Mouse (Mus musculus) kidney, embryonic 16.5 days (tissue): ENCODE data around the gene Dusp15. TPM values are rescaled to one million over a fixed set of nuclear protein-coding genes. Genes with fewer than 3 reads are reported as not detected.

Experiments
- ATAC-seq: fragments of 200-750 bp; cut with Nextera tagmentation; 2 replicates; pipeline ENCODE4 v1.8.0; 2017; ENCODE audit warnings: moderate TSS enrichment; ENCODE audit not compliant: low FRiP score, low TSS enrichment
- H3K27ac ChIP-seq: fragments of 300-500 bp; sonication (generic); 2 replicates; pipeline ENCODE4 v1.5.1; 2014; ENCODE audit warnings: low read length
- H3K27me3 ChIP-seq: fragments of 300-500 bp; sonication (generic); 2 replicates; pipeline ENCODE4 v1.6.1; 2014; ENCODE audit warnings: low read length, control low read depth, mixed read lengths; ENCODE audit not compliant: insufficient read depth
- H3K36me3 ChIP-seq: fragments of 300-500 bp; sonication (generic); 2 replicates; pipeline ENCODE4 v1.6.1; 2014; ENCODE audit warnings: low read length, control low read depth, mixed read lengths; ENCODE audit not compliant: insufficient read depth
- H3K4me1 ChIP-seq: fragments of 300-500 bp; sonication (generic); 2 replicates; pipeline ENCODE4 v1.6.1; 2014; ENCODE audit warnings: low read length, control low read depth, mixed read lengths; ENCODE audit not compliant: insufficient read depth
- H3K4me2 ChIP-seq: fragments of 300-500 bp; sonication (generic); replicated peaks from 2 replicates; pipeline ENCODE4 v1.6.1; 2014; ENCODE audit warnings: low read depth, low read length
- H3K4me3 ChIP-seq: fragments of 300-500 bp; sonication (generic); 2 replicates; pipeline ENCODE4 v1.5.1; 2014; ENCODE audit warnings: mild to moderate bottlenecking, low read length
- H3K9ac ChIP-seq: fragments of 300-500 bp; sonication (generic); replicated peaks from 2 replicates; pipeline ENCODE4 v1.6.1; 2014; ENCODE audit warnings: low read length
- H3K9me3 ChIP-seq: fragments of 300-500 bp; sonication (generic); 2 replicates; pipeline ENCODE4 v1.6.1; 2016; ENCODE audit warnings: low read length, control low read depth
- WGBS: fragments of 180-500 bp; shearing (Covaris S2); extraction: QIAGEN DNeasy Blood & Tissue Kit; methylation state at CpG from one replicate; pipeline ENCODE4 v1.1.7; 2014; 5-methylcytosine and 5-hydroxymethylcytosine counted together
- polyA plus RNA-seq: library from polyadenylated mRNA; unstranded; fragments of >200 nt; fragmentation: Nextera tagmentation; extraction: Ambion mirVana; gene quantifications from 2 replicates; pipeline ENCODE4 v1.2.1, GENCODE M21; 2015

Dusp15 gene
- polyA plus RNA-seq, result 3.1 TPM in 2 replicates

DNA sequence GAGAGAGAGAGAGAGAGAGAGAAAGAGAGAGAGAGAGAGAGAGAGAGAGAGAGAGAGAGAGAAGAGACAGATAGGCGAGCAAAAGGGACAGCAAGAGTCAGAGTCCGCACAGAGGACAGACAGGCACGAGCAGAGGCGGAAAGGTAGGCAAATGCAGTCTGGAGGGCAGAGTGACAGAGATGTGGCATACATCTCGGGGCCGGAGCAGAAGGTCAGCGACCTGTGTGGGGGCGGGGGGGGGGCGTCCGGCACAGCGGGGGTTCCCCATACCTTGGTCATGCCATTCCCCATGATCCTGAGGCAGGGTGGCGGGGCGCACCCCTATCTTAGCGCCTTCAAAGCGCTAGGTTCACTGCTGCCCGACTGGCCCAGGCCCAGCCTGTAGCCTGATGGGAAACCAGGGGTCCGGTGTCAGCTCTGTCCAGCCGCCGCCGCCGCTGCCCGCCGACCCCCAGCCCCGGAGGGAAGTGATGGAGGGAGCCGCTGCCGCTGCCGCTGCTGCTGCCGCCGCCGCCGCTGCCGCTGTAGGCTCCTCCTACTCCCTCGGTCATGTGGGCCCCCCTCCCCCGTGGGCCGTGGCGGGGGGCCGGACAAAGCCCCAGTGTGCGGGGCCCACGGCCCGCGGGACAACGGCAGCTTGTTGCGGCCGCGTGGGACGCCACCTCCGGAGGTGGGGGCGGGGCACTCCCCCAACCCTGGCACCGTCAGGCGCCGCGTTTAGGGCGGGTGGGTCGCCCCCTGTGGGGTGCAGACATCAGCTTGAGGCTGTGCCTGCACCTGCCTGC, at the start of gene Dusp15:
TSS of gene Dusp15 (minus strand) at position 634 of the 785 bp plus-strand sequence.
- Histone ChIP-seq H3K4me1 (peaks cover 6% of the 10 kb centered on the region; the same call in 1 of the 2 replicates), H3K4me2 (peak within 1 kb of the TSS; percentile 90), H3K27ac (no peak within 1 kb of the TSS; the same call in 1 of the 2 replicates), H3K36me3 (no peaks in the 10 kb centered on the region), H3K9me3 (no peaks in the 10 kb centered on the region), H3K4me3 (peak within 1 kb of the TSS; percentile 60), H3K27me3 (peaks cover 35% of the 10 kb centered on the region), H3K9ac (peak within 1 kb of the TSS; percentile 67)
- ATAC-seq, result peak; percentile 49; the same call in 1 of the 2 replicates
- WGBS, result under 1% methylated on average over 40 of the region's 54 CpGs

DNA sequence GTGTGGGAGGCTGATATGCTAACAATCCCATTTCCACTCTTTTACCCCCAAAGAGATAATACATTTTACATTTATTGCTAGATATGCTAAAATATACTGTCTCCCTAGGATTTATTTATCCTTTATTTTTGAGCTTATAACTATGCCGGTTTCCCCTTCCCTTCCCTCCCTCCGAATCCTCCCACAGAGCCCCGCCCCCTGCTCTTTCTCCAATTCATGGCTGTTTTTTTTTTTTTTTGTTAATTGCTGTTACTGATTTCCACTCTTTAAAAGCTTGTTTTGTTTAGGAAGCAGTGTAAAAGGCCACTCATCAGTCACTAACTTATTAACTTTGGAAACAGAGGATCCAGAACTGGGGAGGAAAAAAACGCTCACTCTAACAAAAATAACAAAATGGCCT, 45.5 kb upstream of the Dusp15 start:
- WGBS, result 41% methylated on average over 4 of the region's 4 CpGs
- Histone ChIP-seq H3K27ac (no peak overlapping the region), H3K4me2 (no peak overlapping the region), H3K4me3 (no peak overlapping the region), H3K27me3 (no peaks in the 10 kb centered on the region), H3K36me3 (no peaks in the 10 kb centered on the region), H3K4me1 (no peaks in the 10 kb centered on the region), H3K9me3 (no peaks in the 10 kb centered on the region), H3K9ac (no peak overlapping the region)
- ATAC-seq, result no peak

DNA sequence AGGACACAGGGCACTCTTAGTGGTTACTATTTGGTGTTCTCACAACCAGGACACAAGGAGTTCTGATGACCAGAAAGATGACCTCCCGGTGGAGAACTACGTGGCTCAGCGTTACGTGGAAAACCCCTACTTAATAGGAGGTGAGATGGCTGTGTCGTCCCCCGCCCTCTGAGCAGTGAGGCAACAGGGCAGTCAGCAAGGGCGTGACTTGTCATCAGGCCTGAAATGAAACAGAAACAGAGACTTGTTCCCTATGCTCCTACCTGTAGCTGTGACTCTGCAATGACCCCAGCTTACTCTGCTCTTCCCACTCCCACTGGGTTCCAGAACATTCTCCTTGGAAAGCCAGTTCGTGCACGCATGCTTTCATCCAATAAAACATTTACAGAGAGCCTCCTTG, 40.0 kb upstream of the Dusp15 start:
- no peak overlapping the region for H3K4me2 ChIP-seq
- no peaks in the 10 kb centered on the region for H3K36me3 ChIP-seq
- no peaks in the 10 kb centered on the region for H3K9me3 ChIP-seq
- ATAC-seq, result no peak
- no peak overlapping the region for H3K4me3 ChIP-seq
- H3K9ac ChIP-seq, result no peak overlapping the region
- WGBS, result 79% methylated on average over 9 of the region's 9 CpGs
- H3K27ac ChIP-seq, result no peak overlapping the region
- no peaks in the 10 kb centered on the region for H3K4me1 ChIP-seq
- no peaks in the 10 kb centered on the region for H3K27me3 ChIP-seq

DNA sequence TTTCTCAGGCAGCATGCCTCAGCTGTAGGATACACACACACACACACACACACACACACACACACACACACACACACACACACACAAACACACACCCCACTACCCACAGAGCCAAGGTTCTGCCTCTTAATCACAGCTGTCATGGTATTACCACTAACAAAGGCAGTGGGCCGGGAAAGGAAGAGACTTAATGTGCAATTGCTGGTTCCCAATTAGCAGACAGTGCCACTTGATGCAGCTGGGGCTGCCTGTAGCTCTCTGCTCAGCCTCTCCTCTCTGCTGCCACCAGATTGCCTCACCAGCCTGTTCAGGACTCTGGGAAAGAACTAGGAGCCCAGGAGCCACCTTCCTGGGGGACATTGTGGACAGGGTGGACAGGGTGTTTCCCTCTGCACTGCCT, 34.1 kb upstream of the Dusp15 start:
- no peak overlapping the region for H3K4me3 ChIP-seq
- H3K4me1 ChIP-seq, result no peaks in the 10 kb centered on the region
- H3K36me3 ChIP-seq, result no peaks in the 10 kb centered on the region
- H3K4me2 ChIP-seq, result no peak overlapping the region
- no peaks in the 10 kb centered on the region for H3K27me3 ChIP-seq
- no peaks in the 10 kb centered on the region for H3K9me3 ChIP-seq
- H3K27ac ChIP-seq, result no peak overlapping the region
- no peak for ATAC-seq
- H3K9ac ChIP-seq, result no peak overlapping the region
- 11% methylated on average over 1 of the region's 1 CpGs for WGBS

DNA sequence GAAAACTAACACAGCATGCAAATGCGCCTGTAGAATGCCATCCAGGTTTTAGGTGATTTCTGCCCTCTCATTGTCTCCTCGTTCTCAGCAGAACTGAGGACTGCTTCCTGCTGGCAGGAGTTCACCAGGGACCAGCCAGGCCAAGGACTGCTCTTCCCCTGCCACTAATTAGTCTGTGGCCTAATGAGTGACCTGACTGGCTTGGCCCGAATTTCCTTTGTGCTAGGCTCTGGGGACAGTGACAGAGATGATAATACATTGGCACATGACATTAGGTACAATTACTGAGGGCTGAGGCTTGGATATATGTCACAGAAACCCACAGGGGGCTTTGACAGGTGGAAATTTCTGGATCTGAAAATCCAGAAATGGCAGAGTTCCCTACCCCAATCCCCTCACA, 25.5 kb upstream of the Dusp15 start:
- no peak for ATAC-seq
- Histone ChIP-seq H3K4me2 (no peak overlapping the region), H3K9ac (no peak overlapping the region), H3K27me3 (no peaks in the 10 kb centered on the region), H3K9me3 (0 out of 2 replicates have a peak, but pooled peaks cover 2% of the 10 kb centered on the region), H3K4me3 (no peak overlapping the region), H3K27ac (no peak overlapping the region), H3K4me1 (no peaks in the 10 kb centered on the region), H3K36me3 (no peaks in the 10 kb centered on the region)
- 65% methylated on average over 3 of the region's 3 CpGs for WGBS

DNA sequence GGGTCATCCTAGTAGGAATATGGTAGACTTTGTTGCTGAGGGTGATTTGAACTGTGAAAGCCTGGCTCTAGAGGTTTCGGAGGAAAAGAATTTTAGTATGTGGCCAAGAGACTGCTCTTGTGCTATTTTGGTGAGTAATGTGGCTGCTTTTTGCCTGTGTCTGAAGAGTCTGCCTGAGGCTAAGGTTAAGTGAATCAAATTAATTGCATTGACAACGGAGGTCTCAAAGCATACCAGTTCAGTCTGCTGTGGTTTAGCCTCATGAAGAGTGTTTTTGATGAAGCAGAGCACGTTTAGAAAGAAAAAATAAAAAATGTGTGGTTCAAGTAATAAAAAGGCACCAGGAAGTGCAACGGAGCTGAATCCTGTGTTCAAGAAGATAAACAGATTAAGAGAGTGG, 14.1 kb upstream of the Dusp15 start:
- Histone ChIP-seq H3K4me3 (no peak overlapping the region), H3K27me3 (no peaks in the 10 kb centered on the region)

DNA sequence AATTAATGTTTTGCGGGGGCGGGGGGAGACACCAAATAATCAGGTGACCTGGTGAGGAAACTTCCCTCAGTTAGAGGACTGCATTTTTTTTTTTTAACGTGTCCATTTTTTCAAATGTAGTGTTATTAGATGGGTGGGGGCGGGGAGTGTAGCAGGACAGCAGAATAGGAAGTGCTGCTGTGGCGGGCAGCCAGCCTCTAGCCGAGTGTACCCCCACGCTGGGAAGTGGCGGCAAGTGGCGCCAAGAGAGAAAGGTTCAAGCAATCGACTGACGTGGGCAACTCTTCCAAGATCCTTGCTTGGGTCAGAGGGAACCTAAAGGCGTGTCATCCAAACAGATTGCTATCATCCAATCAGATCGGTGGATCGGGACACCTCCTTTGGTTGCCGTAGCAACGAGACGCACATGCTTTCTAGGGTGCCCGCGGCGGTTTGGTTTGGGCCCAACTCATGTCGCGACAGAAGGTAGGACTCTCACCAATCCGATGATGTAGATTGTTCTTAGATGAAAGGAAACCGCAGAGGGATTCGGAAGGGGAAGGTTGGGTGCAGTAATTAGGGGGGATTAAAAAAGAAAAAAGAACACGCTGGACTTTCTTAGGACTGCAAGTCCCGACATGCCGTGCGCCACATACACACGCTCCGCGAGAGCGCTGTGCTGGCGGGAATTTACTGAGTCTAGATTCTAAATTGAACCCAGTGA, 10.7 kb upstream of the Dusp15 start, which contains the start of gene Ttll9:
TSS of gene Ttll9 (plus strand) at position 395 of the 703 bp plus-strand sequence.
- H3K4me3 ChIP-seq, result peak within 1 kb of the TSS; percentile 56
- H3K27ac ChIP-seq, result no peak within 1 kb of the TSS
- H3K36me3 ChIP-seq, result no peaks in the 10 kb centered on the region
- peak within 1 kb of the TSS; percentile 62 for H3K9ac ChIP-seq
- H3K4me1 ChIP-seq, result 0 out of 2 replicates have a peak, but pooled peaks cover 6% of the 10 kb centered on the region
- no peaks in the 10 kb centered on the region for H3K27me3 ChIP-seq
- WGBS, result under 1% methylated on average over 34 of the region's 34 CpGs
- peak within 1 kb of the TSS; percentile 87 for H3K4me2 ChIP-seq
- no peaks in the 10 kb centered on the region for H3K9me3 ChIP-seq
- ATAC-seq, result peak; percentile 90

More for the DNA sequence above, 14.1 kb upstream of the Dusp15 start:
- H3K36me3 ChIP-seq, result no peaks in the 10 kb centered on the region
- no peak for ATAC-seq
- no peaks in the 10 kb centered on the region for H3K9me3 ChIP-seq
- 0 out of 2 replicates have a peak, but pooled peaks cover 6% of the 10 kb centered on the region for H3K4me1 ChIP-seq
- H3K9ac ChIP-seq, result no peak overlapping the region
- no peak overlapping the region for H3K4me2 ChIP-seq
- WGBS, result 67% methylated on average over 4 of the region's 4 CpGs
- H3K27ac ChIP-seq, result no peak overlapping the region

DNA sequence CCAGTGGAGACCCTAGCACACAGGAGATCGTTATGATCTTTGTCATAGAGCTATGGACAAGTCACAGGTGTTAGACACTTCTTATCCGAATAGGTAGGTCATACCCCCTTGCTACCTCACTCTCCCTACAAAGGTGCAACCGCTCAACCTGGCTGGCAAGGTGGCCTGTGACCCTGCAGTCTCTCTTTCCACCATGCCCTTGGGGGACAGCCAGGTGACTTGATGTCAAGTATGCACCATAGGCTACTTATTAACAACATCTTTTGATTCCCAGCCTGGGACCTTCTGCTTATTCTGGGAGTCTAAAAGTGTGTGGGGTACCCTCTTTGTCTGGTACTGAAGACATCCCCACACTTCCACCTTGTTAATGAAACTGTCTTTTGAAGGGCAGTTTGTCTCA, 6.6 kb upstream of the Dusp15 start:
- Histone ChIP-seq H3K4me2 (no peak overlapping the region), H3K27ac (no peak overlapping the region), H3K4me3 (no peak overlapping the region), H3K36me3 (no peaks in the 10 kb centered on the region), H3K9ac (no peak overlapping the region), H3K4me1 (0 out of 2 replicates have a peak, but pooled peaks cover 5% of the 10 kb centered on the region), H3K9me3 (no peaks in the 10 kb centered on the region), H3K27me3 (peaks cover 5% of the 10 kb centered on the region; the same call in 1 of the 2 replicates)
- 77% methylated on average over 3 of the region's 3 CpGs for WGBS
- ATAC-seq, result no peak

DNA sequence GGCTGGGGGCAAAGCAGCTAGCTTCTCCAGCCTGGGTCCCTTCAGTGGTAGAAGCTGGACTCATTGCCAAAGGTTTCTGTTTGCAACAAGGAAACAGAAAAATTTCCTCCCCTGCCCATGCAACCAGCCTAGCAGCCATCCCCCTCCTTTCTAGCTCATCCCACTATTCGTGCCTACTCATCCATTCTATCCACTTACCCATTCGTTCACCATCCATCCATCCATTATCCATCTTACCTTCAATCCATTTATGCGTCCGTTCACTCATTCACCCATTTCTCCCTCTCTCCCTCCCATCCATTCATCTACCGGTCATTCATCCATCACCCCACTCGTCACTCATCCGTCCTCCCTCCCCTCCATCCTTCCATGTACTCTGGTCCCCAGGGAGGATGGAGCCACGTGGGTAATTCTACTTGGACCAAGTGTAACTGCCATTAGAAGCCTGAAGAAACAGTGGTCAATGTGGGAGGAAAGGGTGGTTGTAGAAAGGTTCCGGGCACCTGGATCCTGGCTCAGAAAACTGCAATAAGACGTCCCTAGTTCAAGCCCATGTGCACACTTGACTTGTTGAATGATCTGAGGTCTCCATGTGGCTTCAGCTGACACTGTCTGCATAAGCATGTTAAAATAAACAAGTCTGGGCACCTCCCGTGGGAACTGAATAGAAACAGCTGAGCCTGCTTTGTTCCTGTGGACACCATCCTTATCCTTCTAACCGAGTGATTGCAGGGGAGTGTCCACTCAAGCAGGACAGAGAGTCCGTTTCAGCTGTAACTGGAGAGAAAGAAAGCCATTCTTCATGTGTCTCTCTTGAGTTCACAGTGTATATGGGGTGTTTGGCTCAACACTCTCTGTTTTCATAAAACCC, 587 bp upstream of the Dusp15 start:
- 14% methylated on average over 13 of the region's 13 CpGs for WGBS
- H3K27me3 ChIP-seq, result peaks cover 35% of the 10 kb centered on the region
- H3K4me1 ChIP-seq, result peaks cover 6% of the 10 kb centered on the region; the same call in 1 of the 2 replicates
- no peak overlapping the region; the same call in 1 of the 2 replicates for H3K27ac ChIP-seq
- peak overlapping the region; percentile 67 for H3K9ac ChIP-seq
- H3K9me3 ChIP-seq, result no peaks in the 10 kb centered on the region
- H3K4me3 ChIP-seq, result peak overlapping the region; percentile 60
- ATAC-seq, result peak; percentile 46; the same call in 1 of the 2 replicates
- H3K4me2 ChIP-seq, result peak overlapping the region; percentile 90
- no peaks in the 10 kb centered on the region for H3K36me3 ChIP-seq
